Mouse (Mus musculus) thymus, postnatal 0 days (tissue): ENCODE data around the gene Pnkd. TPM values are rescaled to one million over a fixed set of nuclear protein-coding genes. Genes with fewer than 3 reads are reported as not detected.

Source experiments
- microRNA counts: library from miRNA; unstranded; fragments of <30 nt; microRNA quantifications from one replicate; lab custom pipeline; 2015
- microRNA-seq: library from miRNA; unstranded; fragments of <30 nt; microRNA quantifications from one replicate; pipeline ENCODE4, GENCODE M21; 2016; ENCODE audit warnings: borderline number of aligned reads
- polyA plus RNA-seq: library from polyadenylated mRNA; unstranded; fragments of >200 nt; fragmentation: Nextera tagmentation; extraction: Ambion mirVana; gene quantifications from 2 replicates; pipeline ENCODE4 v1.2.1, GENCODE M21; 2015

Pnkd gene
- polyA plus RNA-seq, 1 experiment from 2014 or later: 84.9 TPM

MicroRNAs within 50 kb of the gene (microRNA counts, 519-probe panel; counts per million panel counts)
- microRNA mmu-miR-26b (lab: Ali Mortazavi, UCI): 6,357 counts per million, percentile 91 among the panel's probes with 10 or more counts

Small RNAs within 50 kb of the gene (microRNA-seq; reads per million reads assigned to microRNA genes)
- 74,738 reads per million, percentile 100 among the genes with 10 or more reads in this experiment for gene Mir26b

Other genes with a start within 250 kb of the Pnkd start
- 12.6 and 13.0 TPM in 2 replicates for gene Tns1, start 160.5 kb upstream of the Pnkd start, polyA plus RNA-seq
- 0.08 and 0.15 TPM in 2 replicates for gene Rufy4, start 159.4 kb upstream of the Pnkd start, polyA plus RNA-seq
- 0.15 and 0.20 TPM in 2 replicates for gene Cxcr2, start 130.9 kb upstream of the Pnkd start, polyA plus RNA-seq
- not detected in 2 replicates for gene Cxcr1, start 90.3 kb upstream of the Pnkd start, polyA plus RNA-seq
- 648 and 659 TPM in 2 replicates for gene Arpc2, start 48.8 kb upstream of the Pnkd start, polyA plus RNA-seq
- 0.35 and 0.92 TPM in 2 replicates for gene Gpbar1, start 6.4 kb upstream of the Pnkd start, polyA plus RNA-seq
- gene Aamp, start 192 bp upstream of the Pnkd start, polyA plus RNA-seq: 195 and 200 TPM in 2 replicates
- 10.9 and 12.2 TPM in 2 replicates for gene Tmbim1, start 20.7 kb downstream of the Pnkd start, polyA plus RNA-seq
- 0.20 and 0.33 TPM in 2 replicates for gene Catip, start 77.2 kb downstream of the Pnkd start, polyA plus RNA-seq
- gene Slc11a1, start 90.3 kb downstream of the Pnkd start, polyA plus RNA-seq: 5.6 and 6.1 TPM in 2 replicates
- 55.5 and 56.1 TPM in 2 replicates for gene Ctdsp1, start 106.6 kb downstream of the Pnkd start, polyA plus RNA-seq
- gene Vil1, start 124.4 kb downstream of the Pnkd start, polyA plus RNA-seq: 0.29 and 0.30 TPM in 2 replicates
- 63.2 and 66.6 TPM in 2 replicates for gene Cnot9, start 221.1 kb downstream of the Pnkd start, polyA plus RNA-seq